Mouse (Mus musculus) midbrain, embryonic 11.5 days (tissue): ENCODE measurements around the gene Aif1l. TPM values are rescaled to one million over a fixed set of nuclear protein-coding genes. Genes with fewer than 3 reads are reported as not detected.
A peak's percentile ranks its signal among the peaks of the same experiment; 100 is the strongest.

Experiments
- ATAC-seq: fragments of 200-750 bp; cut with Nextera tagmentation; 2 replicates; pipeline ENCODE4 v1.8.0; 2017; ENCODE audit warnings: moderate TSS enrichment, moderate library complexity; ENCODE audit not compliant: low FRiP score
- DNase-seq: peaks from one replicate; pipeline ENCODE4 v3.0.0; 2015; ENCODE audit warnings: low spot score; ENCODE audit errors: missing footprints
- H3K27ac ChIP-seq: fragments of 300-500 bp; sonication (generic); 2 replicates; pipeline ENCODE4 v1.5.1; 2014; ENCODE audit warnings: low read depth, low read length
- H3K27me3 ChIP-seq: fragments of 300-500 bp; sonication (generic); 2 replicates; pipeline ENCODE4 v1.6.1; 2014; ENCODE audit warnings: mild to moderate bottlenecking, low read length, moderate library complexity, mixed read lengths; ENCODE audit not compliant: control insufficient read depth, insufficient read depth
- H3K36me3 ChIP-seq: fragments of 300-500 bp; sonication (generic); 2 replicates; pipeline ENCODE4 v1.6.1; 2014; ENCODE audit warnings: mild to moderate bottlenecking, low read length, moderate library complexity, mixed read lengths; ENCODE audit not compliant: control insufficient read depth, insufficient read depth
- H3K4me1 ChIP-seq: fragments of 300-500 bp; sonication (generic); 2 replicates; pipeline ENCODE4 v1.6.1; 2014; ENCODE audit warnings: low read length; ENCODE audit not compliant: control insufficient read depth, insufficient read depth
- H3K4me2 ChIP-seq: fragments of 300-500 bp; sonication (generic); 2 replicates; pipeline ENCODE4 v1.6.1; 2014; ENCODE audit warnings: mild to moderate bottlenecking, moderate library complexity
- H3K4me3 ChIP-seq: fragments of 300-500 bp; sonication (generic); 2 replicates; pipeline ENCODE4 v1.5.1; 2014; ENCODE audit warnings: low read depth, low read length
- H3K9ac ChIP-seq: fragments of 300-500 bp; sonication (generic); 2 replicates; pipeline ENCODE4 v1.6.1; 2014; ENCODE audit warnings: low read length
- H3K9me3 ChIP-seq: fragments of 300-500 bp; sonication (generic); 2 replicates; pipeline ENCODE4 v1.6.1; 2016; ENCODE audit warnings: low read length; ENCODE audit not compliant: control insufficient read depth
- WGBS: fragments of 180-500 bp; shearing (Covaris S2); extraction: QIAGEN DNeasy Blood & Tissue Kit; methylation state at CpG from one replicate; pipeline ENCODE4 v1.1.7; 2014; 5-methylcytosine and 5-hydroxymethylcytosine counted together
- polyA plus RNA-seq: library from polyadenylated mRNA; unstranded; fragments of >200 nt; fragmentation: Nextera tagmentation; extraction: Ambion mirVana; gene quantifications from 2 replicates; pipeline ENCODE4 v1.2.1, GENCODE M21; 2014

Gene Aif1l
- polyA plus RNA-seq, 1 experiment from 2014 or later = 65.0 TPM

- no peak overlapping the region for H3K4me3 ChIP-seq
- no peaks in the 10 kb centered on the region for H3K9me3 ChIP-seq
- 25% methylated on average over 4 of the region's 4 CpGs for WGBS
- no peak overlapping the region for H3K4me2 ChIP-seq
- DNase-seq (peak; percentile 99), ATAC-seq (no peak)
- H3K4me1 ChIP-seq = no peaks in the 10 kb centered on the region
- no peaks in the 10 kb centered on the region for H3K27me3 ChIP-seq
- H3K36me3 ChIP-seq = no peaks in the 10 kb centered on the region
- no peak overlapping the region for H3K9ac ChIP-seq
- no peak overlapping the region for H3K27ac ChIP-seq
Observed at GRCm38 (mm10) chr2:31915112-31915511, 34.8 kb upstream of the Aif1l start.

- Histone ChIP-seq H3K27me3 (no peaks in the 10 kb centered on the region), H3K27ac (no peak overlapping the region), H3K4me2 (no peak overlapping the region), H3K9me3 (no peaks in the 10 kb centered on the region), H3K36me3 (no peaks in the 10 kb centered on the region), H3K4me1 (no peaks in the 10 kb centered on the region), H3K9ac (no peak overlapping the region), H3K4me3 (no peak overlapping the region)
- ATAC-seq (no peak), DNase-seq (peak; percentile 88)
- 38% methylated on average over 4 of the region's 4 CpGs for WGBS
Observed at GRCm38 (mm10) chr2:31917636-31918035, 32.3 kb upstream of the Aif1l start.

DNA sequence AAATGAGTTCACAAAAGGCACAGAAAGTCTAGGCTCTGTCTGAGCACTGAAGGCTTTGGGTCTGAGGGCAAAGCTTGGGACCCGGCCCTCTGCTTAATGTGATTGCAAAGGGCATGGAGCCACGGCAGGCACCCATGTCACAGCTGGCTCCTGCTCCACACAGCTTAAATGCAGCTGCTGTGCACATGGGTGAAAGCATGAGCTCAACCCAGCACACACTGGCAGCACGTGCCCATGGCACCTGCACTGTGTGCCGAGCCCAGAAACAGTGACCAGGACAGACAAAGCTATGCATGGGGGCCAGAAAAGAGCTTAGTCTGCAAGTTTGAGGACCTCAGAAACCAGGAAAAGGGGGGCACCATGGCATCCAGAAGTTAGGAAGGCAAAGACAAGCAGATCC, 26.3 kb upstream of the Aif1l start:
- Histone ChIP-seq H3K4me3 (no peak overlapping the region), H3K4me2 (no peak overlapping the region), H3K9ac (no peak overlapping the region), H3K27me3 (no peaks in the 10 kb centered on the region), H3K36me3 (no peaks in the 10 kb centered on the region), H3K9me3 (no peaks in the 10 kb centered on the region), H3K27ac (no peak overlapping the region), H3K4me1 (no peaks in the 10 kb centered on the region)
- ATAC-seq (no peak), DNase-seq (peak; percentile 35)
- WGBS = 81% methylated on average over 4 of the region's 4 CpGs

DNA sequence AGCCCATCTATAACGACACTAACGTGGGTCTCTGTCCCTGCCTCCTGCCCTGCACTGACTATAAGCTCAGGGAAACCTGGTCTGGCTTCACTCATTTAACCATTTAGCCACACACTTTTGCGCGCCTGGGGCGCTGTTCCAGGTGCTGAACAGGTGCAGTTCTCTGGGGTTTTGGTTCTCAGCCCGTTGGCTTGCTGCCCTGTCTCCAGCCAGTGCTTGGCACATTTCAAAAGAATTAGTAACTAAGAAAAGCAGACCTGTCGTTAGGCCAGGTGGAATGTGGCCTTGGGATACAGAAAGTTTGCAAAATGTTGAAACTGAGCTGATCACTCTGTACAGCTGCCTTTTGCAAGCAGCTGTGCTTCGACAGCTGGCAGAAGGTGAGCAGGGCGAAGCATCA, 25.1 kb upstream of the Aif1l start:
- H3K9me3 ChIP-seq = no peaks in the 10 kb centered on the region
- no peak overlapping the region for H3K4me3 ChIP-seq
- H3K36me3 ChIP-seq = no peaks in the 10 kb centered on the region
- H3K27me3 ChIP-seq = no peaks in the 10 kb centered on the region
- H3K27ac ChIP-seq = no peak overlapping the region
- 34% methylated on average over 9 of the region's 9 CpGs for WGBS
- no peak overlapping the region for H3K4me2 ChIP-seq
- H3K9ac ChIP-seq = no peak overlapping the region
- no peaks in the 10 kb centered on the region for H3K4me1 ChIP-seq
- ATAC-seq = no peak
- DNase-seq = peak; percentile 37

DNA sequence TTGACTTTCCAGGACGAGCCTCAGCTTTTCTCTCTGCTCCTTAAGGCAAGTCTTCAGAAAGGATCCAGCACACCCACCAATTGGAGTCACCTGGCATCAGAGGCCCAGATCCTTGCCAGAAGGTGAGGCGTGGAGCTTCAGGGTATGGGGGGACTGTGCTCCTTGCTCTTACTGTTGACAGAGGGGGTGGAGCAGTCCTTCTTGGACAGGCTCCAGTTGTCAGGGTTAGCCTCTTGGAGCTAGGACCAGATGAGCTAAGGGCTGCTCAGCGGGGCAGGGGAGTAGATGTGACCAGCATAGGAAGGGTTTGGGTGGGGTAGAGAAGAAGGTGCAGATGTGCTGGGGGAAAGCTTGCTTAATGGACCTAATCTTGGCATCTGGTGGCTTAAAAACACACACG, 24.0 kb upstream of the Aif1l start:
- WGBS = 68% methylated on average over 4 of the region's 4 CpGs
- Histone ChIP-seq H3K9me3 (no peaks in the 10 kb centered on the region), H3K4me3 (no peak overlapping the region), H3K27me3 (no peaks in the 10 kb centered on the region), H3K4me1 (no peaks in the 10 kb centered on the region), H3K4me2 (no peak overlapping the region), H3K9ac (no peak overlapping the region), H3K36me3 (no peaks in the 10 kb centered on the region), H3K27ac (no peak overlapping the region)
- no peak for ATAC-seq
- peak; percentile 49 for DNase-seq

GRCm38 (mm10) chr2:31929664-31930063, 20.3 kb upstream of the Aif1l start:
- Histone ChIP-seq H3K4me2 (no peak overlapping the region), H3K4me1 (no peaks in the 10 kb centered on the region), H3K4me3 (no peak overlapping the region), H3K9ac (no peak overlapping the region), H3K36me3 (no peaks in the 10 kb centered on the region), H3K9me3 (no peaks in the 10 kb centered on the region), H3K27ac (no peak overlapping the region), H3K27me3 (no peaks in the 10 kb centered on the region)
- 82% methylated on average over 3 of the region's 3 CpGs for WGBS
- ATAC-seq = no peak
- DNase-seq = no peak

GRCm38 (mm10) chr2:31934551-31934950, 15.4 kb upstream of the Aif1l start:
- no peak overlapping the region for H3K4me3 ChIP-seq
- no peak overlapping the region for H3K27ac ChIP-seq
- DNase-seq (peak; percentile 75), ATAC-seq (no peak)
- no peaks in the 10 kb centered on the region for H3K36me3 ChIP-seq
- no peak overlapping the region for H3K4me2 ChIP-seq
- no peaks in the 10 kb centered on the region for H3K4me1 ChIP-seq
- no peaks in the 10 kb centered on the region for H3K27me3 ChIP-seq
- WGBS = 53% methylated on average over 4 of the region's 4 CpGs
- H3K9me3 ChIP-seq = no peaks in the 10 kb centered on the region
- H3K9ac ChIP-seq = no peak overlapping the region

GRCm38 (mm10) chr2:31935054-31935453, 14.9 kb upstream of the Aif1l start:
- DNase-seq = peak; percentile 68
- Histone ChIP-seq H3K9me3 (no peaks in the 10 kb centered on the region), H3K27ac (no peak overlapping the region), H3K36me3 (no peaks in the 10 kb centered on the region), H3K4me1 (no peaks in the 10 kb centered on the region), H3K4me3 (no peak overlapping the region), H3K9ac (no peak overlapping the region), H3K4me2 (no peak overlapping the region), H3K27me3 (no peaks in the 10 kb centered on the region)
- no peak for ATAC-seq
- WGBS = 63% methylated on average over 4 of the region's 4 CpGs

DNA sequence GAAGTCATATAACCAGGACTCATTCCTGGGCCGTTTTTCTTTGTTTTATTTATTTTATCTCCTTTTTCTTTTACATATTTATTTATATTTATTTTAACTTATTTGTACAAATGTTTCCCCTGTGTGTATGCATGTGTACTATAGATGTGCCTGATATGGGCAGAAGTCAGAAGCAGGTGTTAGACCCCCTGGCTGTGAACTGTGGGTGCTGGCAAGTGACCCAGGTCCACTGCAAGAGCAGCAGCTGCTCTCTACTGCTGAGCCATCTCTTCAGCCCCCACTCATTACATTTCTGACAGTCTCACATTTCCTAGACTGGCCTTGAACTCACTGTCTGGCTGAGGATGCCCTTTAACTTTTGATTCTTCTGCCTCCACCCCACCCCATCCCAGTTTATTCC, 11.6 kb upstream of the Aif1l start:
- WGBS = 69% methylated on average over 1 of the region's 1 CpGs
- Histone ChIP-seq H3K27me3 (no peaks in the 10 kb centered on the region), H3K9me3 (no peaks in the 10 kb centered on the region), H3K4me2 (no peak overlapping the region), H3K4me3 (no peak overlapping the region), H3K27ac (no peak overlapping the region), H3K9ac (no peak overlapping the region), H3K4me1 (no peaks in the 10 kb centered on the region), H3K36me3 (no peaks in the 10 kb centered on the region)
- DNase-seq = no peak
- no peak for ATAC-seq

GRCm38 (mm10) chr2:31943011-31943410, 6.9 kb upstream of the Aif1l start:
- ATAC-seq (no peak), DNase-seq (peak; percentile 73)
- Histone ChIP-seq H3K9me3 (no peaks in the 10 kb centered on the region), H3K9ac (no peak overlapping the region), H3K4me2 (no peak overlapping the region), H3K4me3 (no peak overlapping the region), H3K27me3 (no peaks in the 10 kb centered on the region), H3K27ac (no peak overlapping the region), H3K4me1 (no peaks in the 10 kb centered on the region), H3K36me3 (no peaks in the 10 kb centered on the region)
- 85% methylated on average over 4 of the region's 4 CpGs for WGBS
